Mouse (Mus musculus): Measurements from ENCODE around the gene Ndufa4l2. TPM values are rescaled to one million over a fixed set of nuclear protein-coding genes. Genes with fewer than 3 reads are reported as not detected.

Ndufa4l2 gene
- polyA plus RNA-seq, 1 experiment, result 10.4 TPM

- DNase-seq, result peak; percentile 38 to 61
- Histone ChIP-seq H3K4me1 (ENCODE audit: control insufficient read depth, insufficient read depth, low read length) (peaks cover 38% of the 10 kb centered on the region), H3K4me3 (replicated peaks; ENCODE audit: insufficient read depth, low read depth, low read length) (peak overlapping the region; percentile 67), H3K27me3 (ENCODE audit: control insufficient read depth, insufficient read depth, low read length) (no peaks in the 10 kb centered on the region), H3K27ac (ENCODE audit: insufficient read depth, low read length) (peak overlapping the region; percentile 98)
- TF ChIP-seq POLR2A (IDR thresholded peaks at IDR 0.05; ENCODE audit: borderline replicate concordance, insufficient read depth, low read length) (no peak), CTCF (IDR thresholded peaks at IDR 0.05; ENCODE audit: borderline replicate concordance, insufficient read depth, low read depth, low read length) (no peak)
- WGBS, result 29% methylated on average over 11 of the region's 11 CpGs
Observed at GRCm38 (mm10) chr10:127510895-127511617, 3.7 kb upstream of the Ndufa4l2 start.

DNA sequence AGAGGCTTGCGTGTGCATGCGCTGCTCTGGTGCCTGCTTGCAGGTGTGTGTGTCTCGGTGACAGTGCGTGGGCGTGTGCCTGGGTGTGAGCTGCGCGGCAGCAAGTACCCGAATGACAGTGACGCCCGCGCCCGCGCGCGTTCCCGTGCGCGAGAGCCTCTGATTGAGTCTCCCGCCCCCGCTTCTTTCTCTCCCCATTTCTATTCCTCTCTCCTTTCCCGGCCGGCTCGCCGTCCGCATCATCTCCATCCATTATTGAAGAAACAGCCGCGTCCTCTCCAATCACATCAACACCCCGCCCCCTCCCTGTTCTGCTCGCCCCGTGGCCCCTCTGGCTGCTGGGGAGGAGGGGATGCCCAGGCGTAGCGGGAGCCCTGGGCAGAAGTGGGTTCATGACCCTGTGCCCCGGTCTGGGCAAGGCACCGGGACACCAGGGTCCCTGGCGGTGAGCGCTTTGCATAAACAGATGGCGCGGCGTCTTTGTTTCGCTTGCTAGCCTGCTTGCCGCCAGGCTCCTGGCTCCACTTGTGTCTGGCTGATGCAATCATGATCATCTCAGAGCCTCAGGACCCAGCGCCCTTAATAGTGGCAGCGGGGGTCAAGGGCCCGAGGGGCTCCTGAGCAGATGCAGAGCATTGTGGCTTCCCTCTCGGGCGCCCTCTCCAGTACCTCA is 3.0 kb upstream of the Ndufa4l2 start:
- H3K27ac ChIP-seq (ENCODE audit: insufficient read depth, low read length), result peak overlapping the region; percentile 98
- under 1% methylated on average over 45 of the region's 46 CpGs for WGBS
- DNase-seq, result peak; percentile 89 to 92
- H3K4me1 ChIP-seq (ENCODE audit: control insufficient read depth, insufficient read depth, low read length), result peaks cover 38% of the 10 kb centered on the region
- TF ChIP-seq POLR2A (IDR thresholded peaks at IDR 0.05; ENCODE audit: borderline replicate concordance, insufficient read depth, low read length), result peak; percentile 72
- TF ChIP-seq CTCF (IDR thresholded peaks at IDR 0.05; ENCODE audit: borderline replicate concordance, insufficient read depth, low read depth, low read length), result 0 out of 2 replicates have a peak, but pooled peaks have one; percentile 11
- no peaks in the 10 kb centered on the region for H3K27me3 ChIP-seq (ENCODE audit: control insufficient read depth, insufficient read depth, low read length)
- peak overlapping the region; percentile 67 for H3K4me3 ChIP-seq (replicated peaks; ENCODE audit: insufficient read depth, low read depth, low read length)

- TF ChIP-seq POLR2A (IDR thresholded peaks at IDR 0.05; ENCODE audit: borderline replicate concordance, insufficient read depth, low read length) (0 out of 2 replicates have a peak, but pooled peaks have one; percentile 29), CTCF (IDR thresholded peaks at IDR 0.05; ENCODE audit: borderline replicate concordance, insufficient read depth, low read depth, low read length) (no peak)
Observed at GRCm38 (mm10) chr10:127512307-127512666, 2.5 kb upstream of the Ndufa4l2 start.

GRCm38 (mm10) chr10:127512813-127513212 is 2.0 kb upstream of the Ndufa4l2 start:
- H3K27me3 ChIP-seq (ENCODE audit: control insufficient read depth, insufficient read depth, low read length), result no peaks in the 10 kb centered on the region
- 1% methylated on average over 27 of the region's 27 CpGs for WGBS
- DNase-seq, result peak; percentile 90 to 97
- TF ChIP-seq CTCF (IDR thresholded peaks at IDR 0.05; ENCODE audit: borderline replicate concordance, insufficient read depth, low read depth, low read length), result peak; percentile 99
- peak; percentile 43; the same call in 1 of the 2 replicates for TF ChIP-seq POLR2A (IDR thresholded peaks at IDR 0.05; ENCODE audit: borderline replicate concordance, insufficient read depth, low read length)
- peaks cover 36% of the 10 kb centered on the region for H3K4me1 ChIP-seq (ENCODE audit: control insufficient read depth, insufficient read depth, low read length)
- H3K27ac ChIP-seq (ENCODE audit: insufficient read depth, low read length), result peak overlapping the region; percentile 98
- peak overlapping the region; percentile 67 for H3K4me3 ChIP-seq (replicated peaks; ENCODE audit: insufficient read depth, low read depth, low read length)

More at GRCm38 (mm10) chr10:127512307-127512666, 2.5 kb upstream of the Ndufa4l2 start:
- Histone ChIP-seq H3K4me3 (replicated peaks; ENCODE audit: insufficient read depth, low read depth, low read length) (peak overlapping the region; percentile 67), H3K4me1 (ENCODE audit: control insufficient read depth, insufficient read depth, low read length) (peaks cover 38% of the 10 kb centered on the region), H3K27ac (ENCODE audit: insufficient read depth, low read length) (peak overlapping the region; percentile 98), H3K27me3 (ENCODE audit: control insufficient read depth, insufficient read depth, low read length) (no peaks in the 10 kb centered on the region)
- WGBS, result under 1% methylated on average over 7 of the region's 7 CpGs
- DNase-seq, result no peak

DNA sequence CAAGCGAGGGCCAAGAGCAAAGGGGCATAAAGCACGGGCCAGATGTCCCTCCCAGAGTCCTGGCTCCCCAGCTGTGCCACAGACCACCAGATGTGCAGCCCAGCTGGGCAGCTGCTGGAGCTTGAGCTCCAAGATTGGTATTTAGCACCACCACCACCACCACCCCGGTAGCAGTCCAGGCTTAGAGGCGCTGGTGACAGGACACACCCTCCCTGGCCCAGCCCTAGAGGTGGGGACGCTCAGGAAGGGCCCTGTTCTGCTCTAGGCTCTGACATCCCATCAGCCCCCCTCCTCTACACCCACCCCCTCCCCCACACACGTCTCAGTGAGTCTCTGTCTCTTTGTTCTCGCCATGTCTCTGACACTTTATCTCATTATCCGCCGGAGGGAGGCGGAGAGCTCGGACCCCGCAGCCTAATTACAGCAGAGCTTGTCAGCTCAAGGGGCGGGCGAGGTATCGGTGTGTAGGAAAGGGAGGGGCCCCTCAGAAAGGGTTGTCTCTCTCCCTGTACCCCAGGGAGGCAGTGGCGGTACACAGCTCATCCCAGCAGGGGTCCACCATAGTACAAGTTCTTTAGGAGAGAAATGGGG is 1.2 kb upstream of the Ndufa4l2 start:
- no peaks in the 10 kb centered on the region for H3K27me3 ChIP-seq (ENCODE audit: control insufficient read depth, insufficient read depth, low read length)
- no peak overlapping the region for H3K4me3 ChIP-seq (replicated peaks; ENCODE audit: insufficient read depth, low read depth, low read length)
- WGBS, result 26% methylated on average over 16 of the region's 16 CpGs
- peaks cover 29% of the 10 kb centered on the region for H3K4me1 ChIP-seq (ENCODE audit: control insufficient read depth, insufficient read depth, low read length)
- TF ChIP-seq POLR2A (IDR thresholded peaks at IDR 0.05; ENCODE audit: borderline replicate concordance, insufficient read depth, low read length) (no peak), CTCF (IDR thresholded peaks at IDR 0.05; ENCODE audit: borderline replicate concordance, insufficient read depth, low read depth, low read length) (no peak)
- no peak overlapping the region for H3K27ac ChIP-seq (ENCODE audit: insufficient read depth, low read length)
- DNase-seq, result no peak

- Histone ChIP-seq H3K27me3 (ENCODE audit: control insufficient read depth, insufficient read depth, low read length) (no peaks in the 10 kb centered on the region), H3K27ac (ENCODE audit: insufficient read depth, low read length) (no peak overlapping the region), H3K4me1 (ENCODE audit: control insufficient read depth, insufficient read depth, low read length) (peaks cover 25% of the 10 kb centered on the region), H3K4me3 (replicated peaks; ENCODE audit: insufficient read depth, low read depth, low read length) (no peak overlapping the region)
- 68% methylated on average over 13 of the region's 13 CpGs for WGBS
- no peak for TF ChIP-seq CTCF (IDR thresholded peaks at IDR 0.05; ENCODE audit: borderline replicate concordance, insufficient read depth, low read depth, low read length)
- no peak for TF ChIP-seq POLR2A (IDR thresholded peaks at IDR 0.05; ENCODE audit: borderline replicate concordance, insufficient read depth, low read length)
- no peak for DNase-seq
Observed at GRCm38 (mm10) chr10:127514111-127514698, 562 bp upstream of the Ndufa4l2 start.

DNA sequence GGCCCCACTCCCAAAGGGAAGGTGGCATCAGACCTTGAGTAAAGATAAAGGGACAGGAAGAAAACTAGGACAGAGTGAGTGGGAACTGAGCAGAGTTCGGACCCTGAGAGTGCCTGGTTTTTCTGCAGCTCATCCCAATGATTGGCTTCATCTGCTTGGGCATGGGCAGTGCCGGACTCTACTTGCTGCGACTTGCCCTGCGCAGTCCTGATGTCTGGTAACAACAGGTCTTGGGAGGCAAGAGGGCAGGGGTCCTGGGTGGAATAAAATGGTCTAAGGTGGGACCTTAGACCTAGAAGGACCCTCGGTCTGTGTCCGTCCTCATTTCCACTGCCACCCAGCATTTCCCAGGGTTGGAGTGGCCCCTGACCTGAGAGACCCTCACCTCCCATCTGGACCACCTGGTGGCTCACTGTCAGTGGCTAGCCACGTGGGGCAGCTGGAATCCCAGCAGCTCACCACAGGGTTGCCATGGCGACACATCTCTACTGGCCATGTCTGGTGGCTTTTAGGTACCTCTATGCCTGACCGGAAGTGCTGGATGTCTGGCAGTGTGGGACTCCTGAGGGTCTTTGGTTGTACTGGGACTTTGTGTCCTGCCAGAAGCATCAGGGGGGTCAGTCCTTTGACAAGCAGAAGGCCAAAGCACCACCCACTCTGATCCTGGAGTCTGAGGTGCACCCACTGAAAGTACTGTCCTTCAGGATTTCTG is 660 bp downstream of the Ndufa4l2 start:
- Histone ChIP-seq H3K4me3 (replicated peaks; ENCODE audit: insufficient read depth, low read depth, low read length) (no peak overlapping the region), H3K4me1 (ENCODE audit: control insufficient read depth, insufficient read depth, low read length) (peaks cover 18% of the 10 kb centered on the region)
- TF ChIP-seq POLR2A (IDR thresholded peaks at IDR 0.05; ENCODE audit: borderline replicate concordance, insufficient read depth, low read length), result no peak
- TF ChIP-seq CTCF (IDR thresholded peaks at IDR 0.05; ENCODE audit: borderline replicate concordance, insufficient read depth, low read depth, low read length), result no peak

More for the DNA sequence above, 660 bp downstream of the Ndufa4l2 start:
- H3K27me3 ChIP-seq (ENCODE audit: control insufficient read depth, insufficient read depth, low read length), result no peaks in the 10 kb centered on the region
- no peak for DNase-seq
- WGBS, result 57% methylated on average over 9 of the region's 9 CpGs
- no peak overlapping the region for H3K27ac ChIP-seq (ENCODE audit: insufficient read depth, low read length)
